In genomic region chr7:105411874-105412632, GRCm38 (mm10) we compare ENCODE assay signal across 9 mouse cellular contexts. TPM values are rescaled to one million over a fixed set of nuclear protein-coding genes. Genes with fewer than 3 reads are reported as not detected.
A peak's percentile ranks its signal among the peaks of the same experiment; 100 is the strongest.
DNase-seq lines count a peak whose midpoint lies in the region; ATAC-seq lines count a peak whose summit lies in the region.
"Not testable (repeated sequence)": the region's sequence is repeated elsewhere in the genome, so short reads cannot be mapped to it uniquely, and the experiment has no call there.
"Had no signal": no experiment of that assay in that cellular context is flagged by ENCODE, and none has a peak within 500 bp of the region (broad histone marks: within the 10 kb centered on the region; RNA-seq: fewer than 3 reads in every experiment).

No protein-coding gene starts in this region.

- H3K4me3 ChIP-seq in intestine, embryonic 15.5 days (replicated peaks); midbrain, embryonic 11.5 days (ENCODE audit: low read depth, low read length): not testable (repeated sequence)

- not testable (repeated sequence) for H3K27me3 ChIP-seq in intestine, embryonic 15.5 days (replicated peaks); midbrain, embryonic 11.5 days (ENCODE audit: control insufficient read depth, insufficient read depth, low read length)

- H3K9ac ChIP-seq in intestine, embryonic 15.5 days; midbrain, embryonic 11.5 days (ENCODE audit: low read length): not testable (repeated sequence)

- H3K9me3 ChIP-seq in intestine, embryonic 15.5 days; midbrain, embryonic 11.5 days (ENCODE audit: control insufficient read depth, low read length): not testable (repeated sequence)

- H3K36me3 ChIP-seq in intestine, embryonic 15.5 days; midbrain, embryonic 11.5 days (ENCODE audit: control insufficient read depth, insufficient read depth, low read length): not testable (repeated sequence)

- 53% methylated on average over 8 of the region's 8 CpGs for WGBS in intestine, embryonic 15.5 days
- 65% methylated on average over 8 of the region's 8 CpGs for WGBS in midbrain, embryonic 11.5 days

- DNase-seq in 3T3-L1 (ENCODE audit: low read depth, low spot score): peak; percentile 82
- peak; percentile 87 for DNase-seq in adrenal gland, postnatal 10 days
- DNase-seq in embryo, embryonic 11 days: peak; percentile 67
- DNase-seq in gastrocnemius, postnatal 25 days: peak; percentile 23
- DNase-seq in left cerebral cortex, adult 8-10 months (ENCODE audit: low spot score in 2 of 2): peak; percentile 67 to 94
- DNase-seq in midbrain, embryonic 11.5 days (ENCODE audit: low spot score, missing footprints): peak; percentile 99
- peak; percentile 41 for DNase-seq in skeletal muscle tissue, adult 2 months (ENCODE audit: low read depth, low spot score)

- not testable (repeated sequence) for H3K4me2 ChIP-seq in intestine, embryonic 15.5 days (replicated peaks); midbrain, embryonic 11.5 days

- not testable (repeated sequence) for H3K27ac ChIP-seq in intestine, embryonic 15.5 days; midbrain, embryonic 11.5 days (ENCODE audit: low read depth, low read length)

- not testable (repeated sequence) for H3K4me1 ChIP-seq in intestine, embryonic 15.5 days (replicated peaks); midbrain, embryonic 11.5 days (ENCODE audit: control insufficient read depth, insufficient read depth, low read length)

- peak; percentile 66; the same call in 1 of the 2 replicates for ATAC-seq in intestine, embryonic 15.5 days
- ATAC-seq in midbrain, embryonic 11.5 days (ENCODE audit: low FRiP score): peak; percentile 63; the same call in 1 of the 2 replicates

RNA-seq across cellular contexts. Expression of gene Cnga4, which starts 7.7 kb away (rescaled TPM):
- not detected for total RNA-seq in adrenal gland, postnatal 10 days (2021)
- not detected for total RNA-seq in gastrocnemius, postnatal 25 days (2021)
- polyA plus RNA-seq in intestine, embryonic 15.5 days (2015; fragmentation: Nextera tagmentation; extraction: Ambion mirVana): not detected in 2 replicates
- total RNA-seq in left cerebral cortex, adult 8-10 months (2022): 1 to 10 TPM in 2 of 4 experiments, under 1 TPM in 2; 0.98 to 2.0 (median 1.1) TPM
- polyA plus RNA-seq in midbrain, embryonic 11.5 days (2014; fragmentation: Nextera tagmentation; extraction: Ambion mirVana): not detected in 2 replicates
- polyA plus RNA-seq: limb, embryonic 13.5 days had no signal

RNA-seq across cellular contexts. Expression of gene Fam160a2, which starts 12.2 kb away (rescaled TPM):
- total RNA-seq in adrenal gland, postnatal 10 days (2021): 10 to 100 TPM; 24.3 to 29.4 TPM
- 10 to 100 TPM; 12.5 to 12.9 TPM for total RNA-seq in gastrocnemius, postnatal 25 days (2021)
- polyA plus RNA-seq in intestine, embryonic 15.5 days (2015; fragmentation: Nextera tagmentation; extraction: Ambion mirVana): 39.6 and 45.9 TPM in 2 replicates
- total RNA-seq in left cerebral cortex, adult 8-10 months (2022): 10 to 100 TPM; 64.6 to 72.6 (median 70.9) TPM
- polyA plus RNA-seq in midbrain, embryonic 11.5 days (2014; fragmentation: Nextera tagmentation; extraction: Ambion mirVana): 25.4 and 30.4 TPM in 2 replicates

RNA-seq across cellular contexts. Expression of gene Cckbr, which starts 13.5 kb away (rescaled TPM):
- total RNA-seq in adrenal gland, postnatal 10 days (2021): under 1 TPM in 1 of 2 experiments, not detected in 1; 0.12 TPM
- total RNA-seq in gastrocnemius, postnatal 25 days (2021): not detected
- 0.08 and 0.24 TPM in 2 replicates for polyA plus RNA-seq in intestine, embryonic 15.5 days (2015; fragmentation: Nextera tagmentation; extraction: Ambion mirVana)
- total RNA-seq in left cerebral cortex, adult 8-10 months (2022): 10 to 100 TPM; 47.6 to 57.7 (median 52.5) TPM
- polyA plus RNA-seq in midbrain, embryonic 11.5 days (2014; fragmentation: Nextera tagmentation; extraction: Ambion mirVana): 0.14 and 0.28 TPM in 2 replicates

RNA-seq across cellular contexts. Expression of gene Gm5901, which starts 37.2 kb away (rescaled TPM):
- total RNA-seq in adrenal gland, postnatal 10 days (2021): not detected
- not detected for total RNA-seq in gastrocnemius, postnatal 25 days (2021)
- not detected in 2 replicates for polyA plus RNA-seq in intestine, embryonic 15.5 days (2015; fragmentation: Nextera tagmentation; extraction: Ambion mirVana)
- not detected for total RNA-seq in left cerebral cortex, adult 8-10 months (2022)
- not detected in 2 replicates for polyA plus RNA-seq in midbrain, embryonic 11.5 days (2014; fragmentation: Nextera tagmentation; extraction: Ambion mirVana)
- polyA plus RNA-seq: limb, embryonic 13.5 days had no signal

RNA-seq across cellular contexts. Expression of gene Olfr692, which starts 44.0 kb away (rescaled TPM):
- total RNA-seq in adrenal gland, postnatal 10 days (2021): not detected
- not detected for total RNA-seq in gastrocnemius, postnatal 25 days (2021)
- not detected in 2 replicates for polyA plus RNA-seq in intestine, embryonic 15.5 days (2015; fragmentation: Nextera tagmentation; extraction: Ambion mirVana)
- not detected for total RNA-seq in left cerebral cortex, adult 8-10 months (2022)
- not detected in 2 replicates for polyA plus RNA-seq in midbrain, embryonic 11.5 days (2014; fragmentation: Nextera tagmentation; extraction: Ambion mirVana)
- polyA plus RNA-seq: limb, embryonic 13.5 days had no signal

Comparison
In these comparisons a context has a peak if more than half of its experiments do, and no peak if none do; other contexts are left out.
1. DNase-seq: peak in every context shown above with its lines; median percentile 99 in midbrain, embryonic 11.5 days; 87 in adrenal gland, postnatal 10 days; 82 in 3T3-L1; 80 in left cerebral cortex, adult 8-10 months; 67 in embryo, embryonic 11 days; 41 in skeletal muscle tissue, adult 2 months; 23 in gastrocnemius, postnatal 25 days.
2. RNA of gene Cckbr, which starts 13.5 kb away (total RNA-seq): 47.6 to 57.7 TPM in left cerebral cortex, adult 8-10 months; 0.12 TPM in adrenal gland, postnatal 10 days and not detected in gastrocnemius, postnatal 25 days; every median in the first group is over 10 times any median in the second.